Mouse (Mus musculus) kidney, adult 8-10 months (tissue): ENCODE measurements at regions not wholly inside any gene's neighbourhood (a gene's known extent, or its start where the extent isn't known, plus 50 kb on each side); places are given as distances from the start of the nearest gene placed in this dataset.

Experiments used
- DNase-seq, 2 experiments: peaks; one replicate each; pipeline ENCODE4 v3.0.0; 2022

GRCm38 (mm10) chr4:22301148-22301942 lies 56.0 kb upstream of the Fbxl4 start:
- DNase-seq, result no peak

GRCm38 (mm10) chr4:22301943-22302215 lies 55.5 kb upstream of the Fbxl4 start:
- no peak for DNase-seq

- no peak for DNase-seq
Observed at GRCm38 (mm10) chr4:22302262-22302661, 55.1 kb upstream of the Fbxl4 start.
